Mouse (Mus musculus): ENCODE data around the gene Cnih4. TPM values are rescaled to one million over a fixed set of nuclear protein-coding genes. Genes with fewer than 3 reads are reported as not detected.

The Cnih4 gene
- polyA plus RNA-seq, 1 experiment, result 11.4 TPM

DNA sequence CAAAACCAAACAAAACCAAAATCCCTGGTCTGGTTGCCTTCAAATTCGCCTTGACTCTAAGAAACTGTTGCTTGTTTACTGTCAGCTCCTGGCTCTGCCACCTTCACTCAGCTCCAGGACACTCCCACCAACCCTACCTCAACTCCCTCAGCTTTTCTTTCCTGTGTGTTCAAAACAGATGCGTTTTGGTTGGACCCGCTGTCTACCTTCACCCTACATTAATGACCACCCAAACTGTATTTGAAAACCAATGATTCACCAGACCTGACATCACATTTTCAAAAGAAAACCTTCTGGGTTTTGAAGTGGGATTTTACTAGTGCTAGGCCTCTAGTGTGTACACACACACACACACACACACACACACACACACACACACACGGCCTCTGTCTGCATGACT, 65.7 kb downstream of the Cnih4 start:
- Histone ChIP-seq H3K4me1 (ENCODE audit: control insufficient read depth, insufficient read depth, low read length) (peaks cover 16% of the 10 kb centered on the region), H3K4me3 (replicated peaks; ENCODE audit: extremely low read depth, low read depth, low read length) (peak overlapping the region; percentile 99)
- WGBS, result 0% methylated on average over 4 of the region's 4 CpGs
- no peak for DNase-seq
- no peak for TF ChIP-seq POLR2A (IDR thresholded peaks at IDR 0.05; ENCODE audit: borderline replicate concordance, extremely low read depth, low read depth, low read length)
- no peak for TF ChIP-seq CTCF (IDR thresholded peaks at IDR 0.05; ENCODE audit: insufficient read depth, low read length)

DNA sequence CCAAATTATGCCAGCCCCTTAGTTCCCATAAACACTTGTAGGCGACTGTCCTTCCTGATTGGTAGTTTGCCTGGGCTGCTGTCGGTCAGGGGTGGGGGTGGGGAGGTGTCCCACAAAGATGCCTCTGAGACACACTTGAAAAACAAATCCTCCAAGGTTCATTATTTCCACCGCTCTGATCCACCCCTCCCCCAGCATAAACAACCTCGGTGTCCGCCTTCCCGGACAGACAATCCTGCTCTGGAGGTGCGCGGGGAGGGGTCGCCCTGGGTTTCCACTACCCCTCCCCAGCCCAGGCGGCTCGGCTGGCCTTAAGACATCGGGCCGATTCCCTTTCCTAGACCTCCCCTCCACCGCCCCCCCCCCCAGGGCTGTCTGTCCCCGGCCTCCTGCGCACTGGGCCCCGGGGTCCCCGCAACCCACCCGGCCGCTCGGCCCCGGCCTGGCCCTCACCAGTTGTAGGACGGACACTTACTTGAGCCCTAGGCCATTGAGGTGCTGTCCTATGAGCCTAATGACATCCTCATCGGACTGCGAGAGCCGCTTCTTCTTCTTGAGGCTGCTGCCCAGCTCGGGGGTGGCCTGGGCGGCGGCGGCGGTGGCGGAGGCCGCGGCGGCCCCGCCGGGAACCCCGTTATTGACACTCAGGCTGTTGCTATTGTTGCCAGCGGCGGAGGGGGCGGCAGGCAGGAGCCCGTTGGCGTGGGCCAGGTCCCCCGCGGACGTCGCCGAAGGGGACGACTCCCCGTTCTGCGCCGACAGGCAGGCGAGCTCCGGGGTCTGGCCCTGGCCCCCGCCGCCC, 66.3 kb downstream of the Cnih4 start:
- peak; percentile 34; the same call in 1 of the 2 replicates for TF ChIP-seq POLR2A (IDR thresholded peaks at IDR 0.05; ENCODE audit: borderline replicate concordance, extremely low read depth, low read depth, low read length)
- no peak for TF ChIP-seq CTCF (IDR thresholded peaks at IDR 0.05; ENCODE audit: insufficient read depth, low read length)
- peaks cover 16% of the 10 kb centered on the region for H3K4me1 ChIP-seq (ENCODE audit: control insufficient read depth, insufficient read depth, low read length)
- peak overlapping the region; percentile 99 for H3K4me3 ChIP-seq (replicated peaks; ENCODE audit: extremely low read depth, low read depth, low read length)
- DNase-seq, result peak; percentile 55
- WGBS, result 1% methylated on average over 53 of the region's 56 CpGs

DNA sequence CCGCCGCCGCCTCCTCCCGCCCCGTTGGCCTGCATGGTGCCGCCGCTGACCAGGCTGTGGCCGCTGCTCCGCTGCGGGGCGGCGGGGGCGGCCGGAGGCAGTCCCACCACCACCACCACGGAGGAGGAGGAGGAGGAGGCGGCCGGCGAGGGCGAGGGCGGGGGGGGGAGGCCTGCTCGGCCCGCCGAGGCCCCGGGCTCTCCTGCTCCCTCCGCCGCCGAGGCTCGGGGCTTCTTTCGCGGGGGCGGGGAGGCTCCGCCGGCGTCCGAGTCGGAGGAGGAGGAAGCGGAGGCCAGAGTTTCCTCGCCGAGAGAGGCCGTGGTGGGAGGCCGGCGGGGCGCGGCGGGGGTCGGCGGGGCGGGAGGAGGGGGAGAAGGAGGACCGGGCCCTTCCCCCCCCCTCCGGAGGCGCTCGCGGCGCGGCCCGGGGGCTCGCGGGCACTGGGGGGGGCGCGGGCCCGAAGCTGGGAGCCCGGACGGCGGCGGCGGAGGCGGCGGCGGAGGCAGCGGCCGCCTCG, 67.0 kb downstream of the Cnih4 start:
- Histone ChIP-seq H3K4me1 (ENCODE audit: control insufficient read depth, insufficient read depth, low read length) (peaks cover 16% of the 10 kb centered on the region), H3K4me3 (replicated peaks; ENCODE audit: extremely low read depth, low read depth, low read length) (peak overlapping the region; percentile 99)
- WGBS, result 0% methylated on average over 17 of the region's 72 CpGs
- no peak for DNase-seq
- TF ChIP-seq CTCF (IDR thresholded peaks at IDR 0.05; ENCODE audit: insufficient read depth, low read length) (no peak), POLR2A (IDR thresholded peaks at IDR 0.05; ENCODE audit: borderline replicate concordance, extremely low read depth, low read depth, low read length) (no peak)

DNA sequence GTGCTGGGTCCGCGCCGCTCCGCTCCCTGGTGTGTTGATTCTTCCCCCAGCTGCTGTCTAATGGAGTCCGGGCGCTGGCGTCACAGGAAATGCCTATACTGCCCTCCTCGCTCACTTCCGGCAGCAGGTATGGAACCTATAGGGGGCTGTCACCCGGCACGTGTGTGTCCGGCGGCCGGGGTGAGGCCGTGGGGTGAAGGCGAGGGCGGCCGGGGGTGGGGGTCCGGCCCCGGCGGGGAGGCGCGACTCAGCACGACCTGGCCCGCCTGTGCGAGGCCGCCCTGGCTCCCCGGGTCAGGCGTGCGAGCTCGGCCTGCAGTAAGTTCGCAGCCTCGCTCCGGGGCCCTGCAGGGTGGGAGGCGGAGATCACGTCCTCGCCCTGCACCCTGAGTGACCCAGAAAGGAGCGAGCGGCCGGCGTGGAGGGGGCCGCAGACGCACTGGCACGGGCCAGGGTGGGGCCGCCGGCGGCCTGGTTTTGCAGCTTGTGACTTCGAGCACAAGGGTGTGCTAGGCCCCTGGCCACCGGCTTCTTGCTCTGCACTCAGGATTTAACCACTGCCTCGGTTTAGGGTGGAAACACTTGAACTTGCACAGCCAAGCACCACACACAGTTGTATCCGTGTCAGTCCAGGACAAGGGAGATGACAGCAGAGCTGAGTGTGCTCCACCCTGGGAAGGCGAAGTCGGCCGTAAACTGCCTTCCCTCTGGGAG, 67.6 kb downstream of the Cnih4 start, which contains the start of gene Wdr26:
Gene Wdr26 (minus strand): TSS at position 82 of the 714 bp plus-strand sequence.
- Histone ChIP-seq H3K4me3 (replicated peaks; ENCODE audit: extremely low read depth, low read depth, low read length) (peak within 1 kb of the TSS; percentile 99), H3K4me1 (ENCODE audit: control insufficient read depth, insufficient read depth, low read length) (peaks cover 16% of the 10 kb centered on the region)
- 1% methylated on average over 53 of the region's 54 CpGs for WGBS
- TF ChIP-seq POLR2A (IDR thresholded peaks at IDR 0.05; ENCODE audit: borderline replicate concordance, extremely low read depth, low read depth, low read length), result peak; percentile 72; the same call in 1 of the 2 replicates
- no peak for TF ChIP-seq CTCF (IDR thresholded peaks at IDR 0.05; ENCODE audit: insufficient read depth, low read length)
- peak; percentile 80 for DNase-seq

DNA sequence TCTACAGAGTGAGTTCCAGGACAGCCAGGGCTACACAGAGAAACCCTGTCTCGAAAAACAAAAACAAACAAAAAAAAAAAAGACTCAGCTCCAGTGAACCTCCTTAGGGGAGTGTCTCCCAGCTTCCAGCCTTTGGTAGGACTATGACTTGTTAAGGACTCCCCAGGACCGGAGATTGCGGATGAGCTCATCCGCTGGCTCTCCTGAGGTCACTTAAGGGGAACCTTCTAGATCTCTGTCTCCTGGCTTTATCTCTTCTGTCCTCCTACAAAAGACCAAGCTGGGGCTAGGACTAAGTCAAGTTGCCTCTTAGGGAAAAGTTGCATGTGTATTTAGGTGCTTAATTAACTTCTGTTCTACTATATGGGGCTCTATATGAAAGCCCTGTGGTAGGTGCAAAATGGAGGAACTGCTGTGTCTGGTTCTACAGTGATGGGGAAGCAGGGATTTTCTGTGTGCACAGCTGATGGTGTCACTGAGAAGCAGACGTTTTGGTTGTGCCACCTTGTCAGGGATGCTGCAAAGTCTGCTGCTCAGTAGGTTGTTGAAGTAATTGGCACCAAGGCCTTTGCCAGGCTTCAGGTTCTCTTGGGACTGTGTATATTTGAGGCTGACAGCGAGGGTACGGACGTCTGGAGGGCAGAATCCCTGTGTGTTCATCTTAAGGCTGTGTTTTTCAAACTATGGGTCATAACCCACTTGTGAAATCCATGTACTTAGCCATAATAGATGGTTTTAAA, 70.0 kb downstream of the Cnih4 start:
- TF ChIP-seq POLR2A (IDR thresholded peaks at IDR 0.05; ENCODE audit: borderline replicate concordance, extremely low read depth, low read depth, low read length) (no peak), CTCF (IDR thresholded peaks at IDR 0.05; ENCODE audit: insufficient read depth, low read length) (no peak)
- WGBS, result 84% methylated on average over 8 of the region's 8 CpGs
- Histone ChIP-seq H3K4me1 (ENCODE audit: control insufficient read depth, insufficient read depth, low read length) (peaks cover 10% of the 10 kb centered on the region), H3K4me3 (replicated peaks; ENCODE audit: extremely low read depth, low read depth, low read length) (no peak overlapping the region)
- DNase-seq, result no peak

DNA sequence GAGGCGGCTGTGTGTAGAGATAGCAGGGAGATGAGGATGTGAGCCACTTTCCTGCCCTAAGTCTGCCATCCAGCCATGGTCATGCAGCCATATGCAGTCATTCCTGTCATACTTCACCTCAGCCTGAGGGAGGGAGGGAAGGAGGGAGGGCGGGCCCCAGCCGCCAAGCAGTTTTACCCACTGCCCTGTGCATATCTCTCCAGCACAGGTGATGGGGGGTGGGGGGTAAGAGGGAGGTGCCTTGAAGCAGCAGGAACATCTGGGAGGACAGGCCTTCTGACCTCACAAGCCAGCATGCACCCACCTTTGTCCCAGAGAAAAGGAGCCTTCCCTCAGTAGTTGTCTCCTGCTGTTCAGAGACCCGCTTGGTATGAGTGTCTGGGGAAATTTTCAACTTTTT, 71.8 kb downstream of the Cnih4 start:
- Histone ChIP-seq H3K4me3 (replicated peaks; ENCODE audit: extremely low read depth, low read depth, low read length) (no peak overlapping the region), H3K4me1 (ENCODE audit: control insufficient read depth, insufficient read depth, low read length) (peaks cover 6% of the 10 kb centered on the region; the same call in 1 of the 2 replicates)
- no peak for TF ChIP-seq POLR2A (IDR thresholded peaks at IDR 0.05; ENCODE audit: borderline replicate concordance, extremely low read depth, low read depth, low read length)
- no peak for TF ChIP-seq CTCF (IDR thresholded peaks at IDR 0.05; ENCODE audit: insufficient read depth, low read length)
- DNase-seq, result no peak
- WGBS, result 81% methylated on average over 4 of the region's 4 CpGs

Other genes starting within 250 kb of the Cnih4 start
- gene Pycr2, start 240.4 kb upstream of the Cnih4 start, polyA plus RNA-seq (2012; rRNA removed), result 36.7 and 43.8 TPM in 2 replicates
- 11.4 and 11.5 TPM in 2 replicates for gene Lefty1, start 209.7 kb upstream of the Cnih4 start, polyA plus RNA-seq (2012; rRNA removed)
- 70.4 and 81.7 TPM in 2 replicates for gene Tmem63a, start 202.3 kb upstream of the Cnih4 start, polyA plus RNA-seq (2012; rRNA removed)
- gene Ephx1, start 123.8 kb upstream of the Cnih4 start, polyA plus RNA-seq (2012; rRNA removed), result 116 and 142 TPM in 2 replicates
- not detected in 2 replicates for gene 9130409I23Rik, start 93.5 kb upstream of the Cnih4 start, polyA plus RNA-seq (2012; rRNA removed)
- 5.7 and 7.4 TPM in 2 replicates for gene Nvl, start 489 bp upstream of the Cnih4 start, polyA plus RNA-seq (2012; rRNA removed)
- 35.9 and 43.9 TPM in 2 replicates for gene Wdr26, start 67.3 kb downstream of the Cnih4 start, polyA plus RNA-seq (2012; rRNA removed)
- gene Cnih3, start 207.9 kb downstream of the Cnih4 start, polyA plus RNA-seq (2012; rRNA removed), result 0.25 TPM in 1 of 2 replicates, not detected in the other

Data from lung, adult 2 months (tissue).